Mouse (Mus musculus) forebrain, embryonic 15.5 days (tissue): ENCODE measurements around the gene Gpr162. TPM values are rescaled to one million over a fixed set of nuclear protein-coding genes. Genes with fewer than 3 reads are reported as not detected.
"Not testable (repeated sequence)": the region's sequence is repeated elsewhere in the genome, so short reads cannot be mapped to it uniquely, and the experiment has no call there.

ENCODE experiments used
- ATAC-seq: fragments of 200-750 bp; cut with Nextera tagmentation; replicated peaks from 2 replicates; pipeline ENCODE4 v1.8.0; 2017; ENCODE audit warnings: mild to moderate bottlenecking, moderate TSS enrichment, moderate library complexity
- H3K27ac ChIP-seq: fragments of 300-500 bp; sonication (generic); replicated peaks from 2 replicates; pipeline ENCODE4 v1.5.1; 2015; ENCODE audit warnings: mild to moderate bottlenecking, inconsistent platforms
- H3K27me3 ChIP-seq: fragments of 300-500 bp; sonication (generic); 2 replicates; pipeline ENCODE4 v1.6.1; 2015; ENCODE audit warnings: inconsistent platforms
- H3K36me3 ChIP-seq: fragments of 300-500 bp; sonication (generic); 2 replicates; pipeline ENCODE4 v1.6.1; 2015; ENCODE audit warnings: mild to moderate bottlenecking, inconsistent platforms
- H3K4me1 ChIP-seq: fragments of 300-500 bp; sonication (generic); 2 replicates; pipeline ENCODE4 v1.6.1; 2015; ENCODE audit warnings: inconsistent platforms
- H3K4me2 ChIP-seq: fragments of 300-500 bp; sonication (generic); replicated peaks from 2 replicates; pipeline ENCODE4 v1.6.1; 2015; ENCODE audit warnings: mild to moderate bottlenecking, inconsistent platforms
- H3K4me3 ChIP-seq: fragments of 300-500 bp; sonication (generic); 2 replicates; pipeline ENCODE4 v1.5.1; 2015; ENCODE audit warnings: mild to moderate bottlenecking, inconsistent platforms
- H3K9ac ChIP-seq: fragments of 300-500 bp; sonication (generic); replicated peaks from 2 replicates; pipeline ENCODE4 v1.6.1; 2015; ENCODE audit warnings: mild to moderate bottlenecking, inconsistent platforms
- H3K9me3 ChIP-seq: fragments of 300-500 bp; sonication (generic); 2 replicates; pipeline ENCODE4 v1.6.1; 2016; ENCODE audit warnings: inconsistent platforms
- WGBS: fragments of 180-500 bp; shearing (Covaris S2); methylation state at CpG from one replicate; pipeline ENCODE4 v1.1.7; 2015; ENCODE audit warnings: mixed read lengths; 5-methylcytosine and 5-hydroxymethylcytosine counted together
- polyA plus RNA-seq: library from polyadenylated mRNA; unstranded; fragments of >200 nt; fragmentation: Nextera tagmentation; extraction: Ambion mirVana; gene quantifications from 2 replicates; pipeline ENCODE4 v1.2.1, GENCODE M21; 2015

The Gpr162 gene
- polyA plus RNA-seq, 1 experiment from 2014 or later, result 25.9 TPM

- H3K9me3 ChIP-seq, H3K36me3 ChIP-seq, H3K27ac ChIP-seq, ATAC-seq, H3K27me3 ChIP-seq: not testable (repeated sequence)
- Histone ChIP-seq H3K4me3 (peak overlapping the region; percentile 68), H3K9ac (0 out of 2 replicates have a peak overlapping the region, but pooled peaks have one; percentile 22), H3K4me1 (peaks cover 37% of the 10 kb centered on the region), H3K4me2 (peak overlapping the region; percentile 74)
- WGBS, result 87% methylated on average over 4 of the region's 4 CpGs
Observed at GRCm38 (mm10) chr6:124831199-124831598, 32.6 kb downstream of the Gpr162 start.

GRCm38 (mm10) chr6:124829799-124830700 lies 33.7 kb downstream of the Gpr162 start:
- ATAC-seq, result peak; percentile 91
- Histone ChIP-seq H3K9ac (peak overlapping the region; percentile 65), H3K27ac (peak overlapping the region; percentile 95), H3K36me3 (peaks cover 19% of the 10 kb centered on the region), H3K9me3 (no peaks in the 10 kb centered on the region), H3K4me1 (peaks cover 37% of the 10 kb centered on the region), H3K27me3 (no peaks in the 10 kb centered on the region), H3K4me3 (peak overlapping the region; percentile 68), H3K4me2 (peak overlapping the region; percentile 74)
- under 1% methylated on average over 38 of the region's 38 CpGs for WGBS

GRCm38 (mm10) chr6:124828868-124829798 lies 34.6 kb downstream of the Gpr162 start, which contains the start of the genes Usp5 and Cdca3:
Gene Usp5 (minus strand): TSS chr6:124829484.
Gene Cdca3 (plus strand): TSS chr6:124829547.
- peak within 1 kb of the TSS; percentile 76 for H3K4me2 ChIP-seq
- no peaks in the 10 kb centered on the region for H3K27me3 ChIP-seq
- H3K36me3 ChIP-seq, result peaks cover 28% of the 10 kb centered on the region
- H3K9me3 ChIP-seq, result no peaks in the 10 kb centered on the region
- H3K27ac ChIP-seq, result peak within 1 kb of the TSS; percentile 95
- H3K9ac ChIP-seq, result peak within 1 kb of the TSS; percentile 65
- under 1% methylated on average over 55 of the region's 55 CpGs for WGBS
- H3K4me3 ChIP-seq, result peak within 1 kb of the TSS; percentile 68
- peak; percentile 96 for ATAC-seq
- H3K4me1 ChIP-seq, result peaks cover 37% of the 10 kb centered on the region

GRCm38 (mm10) chr6:124828101-124828592 lies 35.6 kb downstream of the Gpr162 start:
- Histone ChIP-seq H3K9me3 (no peaks in the 10 kb centered on the region), H3K27me3 (no peaks in the 10 kb centered on the region), H3K4me1 (peaks cover 35% of the 10 kb centered on the region), H3K36me3 (peaks cover 38% of the 10 kb centered on the region), H3K4me3 (peak overlapping the region; percentile 68), H3K4me2 (peak overlapping the region; percentile 76), H3K9ac (peak overlapping the region; percentile 60), H3K27ac (peak overlapping the region; percentile 77)
- ATAC-seq, result no peak
- WGBS, result 22% methylated on average over 10 of the region's 10 CpGs

GRCm38 (mm10) chr6:124822049-124822448 lies 41.7 kb downstream of the Gpr162 start:
- H3K27me3 ChIP-seq, result no peaks in the 10 kb centered on the region
- no peak overlapping the region for H3K9ac ChIP-seq
- H3K36me3 ChIP-seq, result peaks cover 93% of the 10 kb centered on the region
- H3K9me3 ChIP-seq, result no peaks in the 10 kb centered on the region
- H3K27ac ChIP-seq, result no peak overlapping the region
- ATAC-seq, result no peak
- 95% methylated on average over 4 of the region's 4 CpGs for WGBS
- no peak overlapping the region for H3K4me2 ChIP-seq
- H3K4me1 ChIP-seq, result no peaks in the 10 kb centered on the region
- no peak overlapping the region for H3K4me3 ChIP-seq

- Histone ChIP-seq H3K4me2 (no peak overlapping the region), H3K27me3 (no peaks in the 10 kb centered on the region), H3K27ac (no peak overlapping the region), H3K4me3 (no peak overlapping the region), H3K9ac (no peak overlapping the region), H3K36me3 (peaks cover 97% of the 10 kb centered on the region), H3K9me3 (no peaks in the 10 kb centered on the region), H3K4me1 (no peaks in the 10 kb centered on the region)
- 96% methylated on average over 5 of the region's 5 CpGs for WGBS
- no peak for ATAC-seq
Observed at GRCm38 (mm10) chr6:124820891-124821290, 42.9 kb downstream of the Gpr162 start.

- H3K27ac ChIP-seq, result no peak overlapping the region
Observed at GRCm38 (mm10) chr6:124817971-124818370, 45.8 kb downstream of the Gpr162 start.

GRCm38 (mm10) chr6:124817563-124817962 lies 46.2 kb downstream of the Gpr162 start:
- Histone ChIP-seq H3K9me3 (no peaks in the 10 kb centered on the region), H3K4me1 (peaks cover 19% of the 10 kb centered on the region), H3K36me3 (peaks cover 63% of the 10 kb centered on the region), H3K4me3 (no peak overlapping the region), H3K27ac (no peak overlapping the region), H3K27me3 (no peaks in the 10 kb centered on the region), H3K4me2 (no peak overlapping the region), H3K9ac (no peak overlapping the region)
- no peak for ATAC-seq
- 94% methylated on average over 8 of the region's 8 CpGs for WGBS

More at GRCm38 (mm10) chr6:124817971-124818370, 45.8 kb downstream of the Gpr162 start:
- H3K4me1 ChIP-seq, result peaks cover 15% of the 10 kb centered on the region
- H3K4me2 ChIP-seq, result no peak overlapping the region
- H3K9me3 ChIP-seq, result no peaks in the 10 kb centered on the region
- ATAC-seq, result no peak
- no peak overlapping the region for H3K4me3 ChIP-seq
- WGBS, result 93% methylated on average over 8 of the region's 8 CpGs
- H3K36me3 ChIP-seq, result peaks cover 67% of the 10 kb centered on the region
- no peaks in the 10 kb centered on the region for H3K27me3 ChIP-seq
- no peak overlapping the region for H3K9ac ChIP-seq

- 93% methylated on average over 11 of the region's 11 CpGs for WGBS
- H3K4me3 ChIP-seq, result no peak overlapping the region
- H3K4me1 ChIP-seq, result peaks cover 23% of the 10 kb centered on the region
- peaks cover 59% of the 10 kb centered on the region for H3K36me3 ChIP-seq
- no peak overlapping the region for H3K4me2 ChIP-seq
- H3K9ac ChIP-seq, result no peak overlapping the region
- H3K27me3 ChIP-seq, result no peaks in the 10 kb centered on the region
- H3K27ac ChIP-seq, result no peak overlapping the region
- H3K9me3 ChIP-seq, result no peaks in the 10 kb centered on the region
- no peak for ATAC-seq
Observed at GRCm38 (mm10) chr6:124817125-124817524, 46.7 kb downstream of the Gpr162 start.

- Histone ChIP-seq H3K4me2 (no peak overlapping the region), H3K9ac (no peak overlapping the region), H3K27ac (no peak overlapping the region), H3K9me3 (no peaks in the 10 kb centered on the region), H3K4me3 (no peak overlapping the region), H3K27me3 (no peaks in the 10 kb centered on the region), H3K4me1 (peaks cover 28% of the 10 kb centered on the region), H3K36me3 (peaks cover 54% of the 10 kb centered on the region)
- WGBS, result 92% methylated on average over 4 of the region's 4 CpGs
- ATAC-seq, result no peak
Observed at GRCm38 (mm10) chr6:124816611-124817010, 47.2 kb downstream of the Gpr162 start.

GRCm38 (mm10) chr6:124814858-124815774 lies 48.7 kb downstream of the Gpr162 start:
- 66% methylated on average over 9 of the region's 9 CpGs for WGBS

More at GRCm38 (mm10) chr6:124814858-124815774, 48.7 kb downstream of the Gpr162 start:
- no peak overlapping the region for H3K4me2 ChIP-seq
- no peaks in the 10 kb centered on the region for H3K27me3 ChIP-seq
- no peak for ATAC-seq
- H3K9ac ChIP-seq, result no peak overlapping the region
- H3K36me3 ChIP-seq, result peaks cover 39% of the 10 kb centered on the region
- H3K27ac ChIP-seq, result no peak overlapping the region
- H3K4me3 ChIP-seq, result no peak overlapping the region
- H3K9me3 ChIP-seq, result no peaks in the 10 kb centered on the region
- H3K4me1 ChIP-seq, result peaks cover 32% of the 10 kb centered on the region
